Mouse (Mus musculus) bone marrow, adult 2 months (tissue): ENCODE measurements around the gene Ncapd3.

ENCODE experiments used
- CTCF ChIP-seq: fragments of 200-500 bp; IDR thresholded peaks from 2 replicates; pipeline ENCODE4 v1.5.1; 2011; ENCODE audit warnings: low read length, control low read depth; ENCODE audit not compliant: control insufficient read depth, insufficient read depth
- POLR2A ChIP-seq: fragments of 200-500 bp; IDR thresholded peaks from 2 replicates; pipeline ENCODE4 v1.6.1; 2011; ENCODE audit warnings: low read depth, mild to moderate bottlenecking, control low read depth, low read length, borderline replicate concordance; ENCODE audit not compliant: control insufficient read depth

DNA sequence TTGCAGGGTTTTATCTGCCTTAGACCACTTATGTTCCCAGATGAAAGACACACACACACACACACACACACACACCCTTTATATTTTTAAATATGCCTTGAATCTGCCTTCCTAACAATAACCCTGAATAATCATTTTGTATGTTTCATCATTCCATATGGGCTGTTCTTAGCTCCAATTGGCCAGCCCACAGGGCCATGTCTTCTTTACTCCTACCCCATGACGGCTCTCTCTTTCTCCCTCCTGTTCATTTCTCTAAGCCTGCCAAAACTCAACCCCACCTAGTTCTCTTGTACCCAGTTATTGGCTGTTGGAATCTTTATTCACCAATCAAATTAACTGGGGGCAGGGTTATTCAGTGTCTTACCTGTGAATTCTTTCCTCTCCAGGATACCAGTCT, 60.2 kb downstream of the Ncapd3 start:
- no peak for TF ChIP-seq CTCF
- TF ChIP-seq POLR2A, result no peak
